Mouse (Mus musculus) C2C12 (cell line): ENCODE measurements around the gene Tmem218.

Source experiments
- CEBPB ChIP-seq: IDR thresholded peaks from one replicate; pipeline ENCODE4 v1.6.1; 2011; ENCODE audit warnings: low read depth, mild to moderate bottlenecking, control low read depth, moderate library complexity
- CTCF ChIP-seq: IDR thresholded peaks from one replicate; pipeline ENCODE4 v1.5.1; 2011; ENCODE audit not compliant: control insufficient read depth, insufficient read depth, insufficient read length
- MAX ChIP-seq: IDR thresholded peaks from one replicate; pipeline ENCODE4 v1.6.1; 2011; ENCODE audit warnings: mild to moderate bottlenecking, control low read depth
- USF1 ChIP-seq: IDR thresholded peaks from one replicate; pipeline ENCODE4 v1.6.1; 2011; ENCODE audit warnings: low read depth, mild to moderate bottlenecking, control low read depth, moderate library complexity

GRCm38 (mm10) chr9:37220755-37221154 is 12.7 kb downstream of the Tmem218 start:
- TF ChIP-seq MAX (no peak), CTCF (no peak), CEBPB (no peak), USF1 (no peak)
